Mouse (Mus musculus): ENCODE data around the gene Iqgap1. TPM values are rescaled to one million over a fixed set of nuclear protein-coding genes. Genes with fewer than 3 reads are reported as not detected.
A peak's percentile ranks its signal among the peaks of the same experiment; 100 is the strongest.

The Iqgap1 gene
- polyA plus RNA-seq, 1 experiment from 2014 or later: 28.0 TPM

DNA sequence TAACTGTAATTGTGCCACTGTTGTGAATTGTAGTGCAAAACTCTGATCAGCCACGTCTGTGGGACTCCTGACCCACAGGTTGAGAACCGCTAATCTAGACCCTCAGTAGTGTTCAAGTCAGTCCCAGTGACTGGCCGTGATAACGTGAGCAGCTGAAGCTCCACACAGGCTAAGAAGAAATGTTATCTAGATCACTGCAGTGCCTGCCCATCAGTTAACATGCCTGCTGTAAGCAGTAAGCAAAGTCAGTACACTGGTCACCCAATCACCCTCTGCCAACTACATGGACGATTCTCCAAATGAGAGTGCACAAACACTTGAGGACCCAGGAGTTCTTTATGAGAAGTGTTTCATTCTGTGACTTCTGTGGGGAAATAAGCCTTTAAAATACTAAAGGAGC, 140.1 kb downstream of the Iqgap1 start:
- no peak overlapping the region for H3K27ac ChIP-seq (ENCODE audit: low read depth, low read length)
- WGBS: 83% methylated on average over 5 of the region's 5 CpGs
- ATAC-seq (replicated peaks; ENCODE audit: low FRiP score): no peak
- no peak overlapping the region for H3K4me3 ChIP-seq (ENCODE audit: low read depth, low read length)
- H3K9ac ChIP-seq (ENCODE audit: low read length): no peak overlapping the region
- no peaks in the 10 kb centered on the region for H3K27me3 ChIP-seq (ENCODE audit: control insufficient read depth, insufficient read depth, low read length)
- H3K4me2 ChIP-seq (ENCODE audit: low read depth, low read length, severe bottlenecking): no peak overlapping the region
- no peak for DNase-seq (ENCODE audit: low spot score)
- no peaks in the 10 kb centered on the region for H3K36me3 ChIP-seq (ENCODE audit: control insufficient read depth, insufficient read depth, low read length)
- no peaks in the 10 kb centered on the region for H3K9me3 ChIP-seq (ENCODE audit: control insufficient read depth, low read length)
- H3K4me1 ChIP-seq (replicated peaks; ENCODE audit: control insufficient read depth, insufficient read depth, low read length): no peaks in the 10 kb centered on the region

DNA sequence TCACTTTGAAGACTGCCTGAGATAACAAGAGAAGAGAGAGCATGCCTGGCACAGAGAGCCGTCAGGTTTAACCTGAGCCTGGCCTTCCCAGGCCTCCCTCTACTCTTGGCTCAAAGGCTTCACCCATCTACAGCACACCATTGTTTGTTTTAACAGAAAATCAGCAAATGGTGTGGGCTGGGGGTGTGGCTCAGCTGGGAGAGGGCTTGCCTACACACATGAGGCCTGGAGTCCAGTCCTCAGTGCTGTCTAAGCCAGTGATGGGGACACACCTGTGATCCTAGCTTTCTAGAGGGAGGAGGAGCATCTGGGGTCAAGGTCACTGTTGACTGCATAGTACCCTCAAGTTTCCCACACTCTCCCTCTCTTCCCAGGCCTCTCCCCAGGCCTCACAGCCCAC, 143.1 kb downstream of the Iqgap1 start:
- WGBS: 68% methylated on average over 1 of the region's 1 CpGs
- Histone ChIP-seq H3K27ac (ENCODE audit: low read depth, low read length) (no peak overlapping the region), H3K9me3 (ENCODE audit: control insufficient read depth, low read length) (no peaks in the 10 kb centered on the region)

DNA sequence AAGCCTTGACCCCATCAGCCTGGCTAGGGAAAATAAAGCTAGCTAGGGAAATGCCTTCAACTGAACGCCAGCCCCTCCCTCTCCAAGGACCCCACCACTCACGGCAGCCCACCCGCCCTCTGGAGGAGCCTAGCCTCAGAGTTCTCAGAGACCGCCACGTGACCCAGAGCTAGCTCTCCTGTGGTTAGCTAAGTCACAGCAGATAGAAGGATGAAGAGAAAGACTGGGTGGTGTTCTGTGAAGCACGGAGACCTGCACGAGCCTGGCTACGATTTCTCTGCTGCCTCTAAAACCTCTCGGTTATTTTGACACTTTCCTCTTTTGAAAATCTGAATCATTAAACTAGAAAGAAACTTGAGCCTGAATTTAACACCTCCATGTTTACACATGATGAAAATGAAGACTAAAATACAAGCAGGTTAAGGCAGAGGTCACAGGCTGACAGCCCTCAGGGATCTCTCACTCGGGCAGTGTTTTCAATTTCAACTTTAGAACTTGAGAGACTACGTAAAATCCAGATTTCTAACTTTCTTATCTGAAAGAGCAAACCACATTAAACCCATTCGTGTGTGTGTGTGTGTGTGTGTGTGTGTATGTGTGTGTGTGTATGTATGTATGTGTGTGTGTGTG, 145.4 kb downstream of the Iqgap1 start:
- WGBS: 29% methylated on average over 12 of the region's 12 CpGs
- ATAC-seq (replicated peaks; ENCODE audit: low FRiP score) (no peak), DNase-seq (ENCODE audit: low spot score) (peak; percentile 62)
- no peak overlapping the region for H3K4me2 ChIP-seq (ENCODE audit: low read depth, low read length, severe bottlenecking)
- no peaks in the 10 kb centered on the region for H3K27me3 ChIP-seq (ENCODE audit: control insufficient read depth, insufficient read depth, low read length)
- no peak overlapping the region for H3K4me3 ChIP-seq (ENCODE audit: low read depth, low read length)
- no peak overlapping the region for H3K27ac ChIP-seq (ENCODE audit: low read depth, low read length)
- H3K36me3 ChIP-seq (ENCODE audit: control insufficient read depth, insufficient read depth, low read length): no peaks in the 10 kb centered on the region; the same call in 1 of the 2 replicates
- no peaks in the 10 kb centered on the region; the same call in 1 of the 2 replicates for H3K4me1 ChIP-seq (replicated peaks; ENCODE audit: control insufficient read depth, insufficient read depth, low read length)
- H3K9ac ChIP-seq (ENCODE audit: low read length): no peak overlapping the region
- no peaks in the 10 kb centered on the region for H3K9me3 ChIP-seq (ENCODE audit: control insufficient read depth, low read length)

More for the DNA sequence above, 143.1 kb downstream of the Iqgap1 start:
- Histone ChIP-seq H3K9ac (ENCODE audit: low read length) (no peak overlapping the region), H3K27me3 (ENCODE audit: control insufficient read depth, insufficient read depth, low read length) (no peaks in the 10 kb centered on the region), H3K4me1 (replicated peaks; ENCODE audit: control insufficient read depth, insufficient read depth, low read length) (no peaks in the 10 kb centered on the region; the same call in 1 of the 2 replicates), H3K36me3 (ENCODE audit: control insufficient read depth, insufficient read depth, low read length) (no peaks in the 10 kb centered on the region), H3K4me2 (ENCODE audit: low read depth, low read length, severe bottlenecking) (no peak overlapping the region), H3K4me3 (ENCODE audit: low read depth, low read length) (no peak overlapping the region)
- DNase-seq (ENCODE audit: low spot score): no peak
- no peak for ATAC-seq (replicated peaks; ENCODE audit: low FRiP score)

DNA sequence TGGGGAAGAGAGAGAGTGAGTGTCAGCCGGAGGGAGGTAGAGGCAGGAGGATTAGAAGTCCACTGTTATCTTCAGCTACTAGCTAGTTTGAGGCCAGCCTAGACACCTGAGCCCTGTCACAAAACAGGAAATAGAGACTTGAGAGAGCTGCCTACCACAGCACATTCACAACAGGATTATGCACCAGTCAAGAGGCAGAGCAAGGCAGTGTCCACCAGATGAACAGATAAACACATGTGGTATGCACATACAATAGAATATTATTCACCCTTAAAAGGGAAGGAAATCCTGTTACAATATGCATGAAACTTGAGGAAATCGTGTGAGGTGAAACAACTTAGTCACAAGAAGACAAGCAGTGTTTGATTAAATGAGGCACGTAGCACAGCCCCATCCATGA, 153.5 kb downstream of the Iqgap1 start:
- no peaks in the 10 kb centered on the region for H3K9me3 ChIP-seq (ENCODE audit: control insufficient read depth, low read length)
- H3K4me2 ChIP-seq (ENCODE audit: low read depth, low read length, severe bottlenecking): no peak overlapping the region
- H3K9ac ChIP-seq (ENCODE audit: low read length): no peak overlapping the region
- no peak overlapping the region for H3K4me3 ChIP-seq (ENCODE audit: low read depth, low read length)
- H3K36me3 ChIP-seq (ENCODE audit: control insufficient read depth, insufficient read depth, low read length): no peaks in the 10 kb centered on the region; the same call in 1 of the 2 replicates
- 75% methylated on average over 3 of the region's 3 CpGs for WGBS
- ATAC-seq (replicated peaks; ENCODE audit: low FRiP score): no peak
- H3K27me3 ChIP-seq (ENCODE audit: control insufficient read depth, insufficient read depth, low read length): no peaks in the 10 kb centered on the region
- H3K4me1 ChIP-seq (replicated peaks; ENCODE audit: control insufficient read depth, insufficient read depth, low read length): no peaks in the 10 kb centered on the region
- H3K27ac ChIP-seq (ENCODE audit: low read depth, low read length): no peak overlapping the region
- no peak for DNase-seq (ENCODE audit: low spot score)

DNA sequence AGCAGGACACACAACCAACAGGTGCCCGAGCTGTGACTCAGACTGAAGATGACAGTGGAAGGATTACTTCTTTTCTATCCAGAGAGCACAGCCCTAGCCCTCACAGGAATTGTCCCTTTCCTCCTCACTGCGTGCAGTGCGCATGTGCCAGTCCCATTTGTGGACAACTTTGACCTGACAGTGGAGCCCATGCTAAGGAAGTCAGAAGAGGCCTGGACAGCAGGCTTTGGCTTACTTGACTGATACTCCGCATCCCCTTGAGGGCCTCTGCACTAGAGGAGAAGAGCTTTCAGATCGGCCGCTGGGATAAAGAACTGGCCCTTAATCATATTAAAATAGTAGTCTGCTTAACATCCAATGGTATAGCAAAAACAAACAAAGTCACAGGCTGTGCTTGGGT, 154.9 kb downstream of the Iqgap1 start:
- no peaks in the 10 kb centered on the region for H3K27me3 ChIP-seq (ENCODE audit: control insufficient read depth, insufficient read depth, low read length)
- H3K9me3 ChIP-seq (ENCODE audit: control insufficient read depth, low read length): no peaks in the 10 kb centered on the region
- WGBS: 95% methylated on average over 6 of the region's 6 CpGs
- H3K36me3 ChIP-seq (ENCODE audit: control insufficient read depth, insufficient read depth, low read length): no peaks in the 10 kb centered on the region
- no peak overlapping the region for H3K4me3 ChIP-seq (ENCODE audit: low read depth, low read length)
- no peak overlapping the region for H3K27ac ChIP-seq (ENCODE audit: low read depth, low read length)
- DNase-seq (ENCODE audit: low spot score): no peak
- H3K4me2 ChIP-seq (ENCODE audit: low read depth, low read length, severe bottlenecking): no peak overlapping the region
- no peak for ATAC-seq (replicated peaks; ENCODE audit: low FRiP score)
- no peak overlapping the region for H3K9ac ChIP-seq (ENCODE audit: low read length)
- no peaks in the 10 kb centered on the region for H3K4me1 ChIP-seq (replicated peaks; ENCODE audit: control insufficient read depth, insufficient read depth, low read length)

DNA sequence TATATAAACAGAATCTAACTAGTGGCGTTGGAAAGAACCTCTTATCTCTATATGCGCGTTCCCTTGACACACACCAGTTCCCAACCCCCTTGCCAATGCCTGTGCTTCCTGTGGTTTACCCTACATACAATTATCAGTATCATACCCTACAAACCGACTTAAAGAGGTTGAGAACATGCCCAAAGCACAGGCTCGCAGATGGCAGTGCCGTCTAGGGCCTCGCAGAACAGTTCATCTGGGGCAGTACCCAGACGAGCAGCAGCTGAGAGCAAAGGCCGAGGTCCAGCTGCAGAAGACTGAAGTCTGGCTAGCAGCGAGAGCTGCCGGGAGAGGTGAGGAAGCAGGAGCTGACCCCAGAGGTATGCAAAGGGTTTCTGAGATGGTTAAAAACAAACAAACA, 158.6 kb downstream of the Iqgap1 start:
- H3K36me3 ChIP-seq (ENCODE audit: control insufficient read depth, insufficient read depth, low read length): no peaks in the 10 kb centered on the region
- H3K4me1 ChIP-seq (replicated peaks; ENCODE audit: control insufficient read depth, insufficient read depth, low read length): no peaks in the 10 kb centered on the region
- H3K9me3 ChIP-seq (ENCODE audit: control insufficient read depth, low read length): no peaks in the 10 kb centered on the region
- H3K4me3 ChIP-seq (ENCODE audit: low read depth, low read length): no peak overlapping the region
- no peak overlapping the region for H3K4me2 ChIP-seq (ENCODE audit: low read depth, low read length, severe bottlenecking)
- no peak overlapping the region for H3K27ac ChIP-seq (ENCODE audit: low read depth, low read length)
- no peak overlapping the region for H3K9ac ChIP-seq (ENCODE audit: low read length)
- 84% methylated on average over 11 of the region's 11 CpGs for WGBS
- no peaks in the 10 kb centered on the region for H3K27me3 ChIP-seq (ENCODE audit: control insufficient read depth, insufficient read depth, low read length)
- DNase-seq (ENCODE audit: low spot score) (no peak), ATAC-seq (replicated peaks; ENCODE audit: low FRiP score) (no peak)

DNA sequence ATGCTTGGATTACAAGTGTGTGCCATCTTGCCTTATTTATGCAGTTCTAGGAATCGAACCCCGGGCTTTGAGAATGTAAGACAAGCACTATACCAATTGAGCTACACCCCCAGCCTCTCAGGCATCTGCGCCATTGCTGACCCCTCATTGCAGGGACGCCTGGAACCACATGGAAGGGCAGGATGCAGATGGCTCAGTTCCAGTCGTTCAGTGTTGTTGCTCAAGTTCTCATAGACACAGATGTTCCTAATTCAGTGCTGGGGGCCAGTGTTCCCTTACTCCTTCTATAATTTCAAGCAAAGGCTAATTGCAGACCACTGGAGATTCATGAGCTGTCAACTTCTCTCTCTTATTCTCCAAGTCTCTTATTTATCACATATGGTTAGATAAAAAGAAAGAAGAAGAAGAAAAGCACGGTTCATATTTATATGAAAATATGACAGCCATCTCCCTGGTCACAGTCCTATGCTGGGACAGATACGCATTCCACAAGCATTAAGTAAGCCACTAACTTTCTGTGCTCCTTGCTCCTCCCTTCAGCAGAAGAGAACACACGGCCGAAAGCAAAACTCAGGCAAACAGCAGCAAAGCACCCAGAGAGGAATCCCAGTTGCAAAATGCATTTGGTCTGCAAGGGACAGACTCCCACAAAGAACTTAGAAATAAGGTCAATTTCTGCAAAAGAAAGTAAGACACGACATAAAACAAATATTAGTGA, 159.4 kb downstream of the Iqgap1 start:
- ATAC-seq (replicated peaks; ENCODE audit: low FRiP score) (no peak), DNase-seq (ENCODE audit: low spot score) (no peak)
- H3K4me2 ChIP-seq (ENCODE audit: low read depth, low read length, severe bottlenecking): no peak overlapping the region
- no peaks in the 10 kb centered on the region for H3K36me3 ChIP-seq (ENCODE audit: control insufficient read depth, insufficient read depth, low read length)
- no peak overlapping the region for H3K9ac ChIP-seq (ENCODE audit: low read length)
- no peaks in the 10 kb centered on the region for H3K27me3 ChIP-seq (ENCODE audit: control insufficient read depth, insufficient read depth, low read length)
- 70% methylated on average over 10 of the region's 10 CpGs for WGBS
- no peak overlapping the region for H3K4me3 ChIP-seq (ENCODE audit: low read depth, low read length)
- H3K9me3 ChIP-seq (ENCODE audit: control insufficient read depth, low read length): no peaks in the 10 kb centered on the region
- H3K27ac ChIP-seq (ENCODE audit: low read depth, low read length): no peak overlapping the region
- H3K4me1 ChIP-seq (replicated peaks; ENCODE audit: control insufficient read depth, insufficient read depth, low read length): no peaks in the 10 kb centered on the region

Data from forebrain, embryonic 11.5 days (tissue).